In the genomic region with DNA sequence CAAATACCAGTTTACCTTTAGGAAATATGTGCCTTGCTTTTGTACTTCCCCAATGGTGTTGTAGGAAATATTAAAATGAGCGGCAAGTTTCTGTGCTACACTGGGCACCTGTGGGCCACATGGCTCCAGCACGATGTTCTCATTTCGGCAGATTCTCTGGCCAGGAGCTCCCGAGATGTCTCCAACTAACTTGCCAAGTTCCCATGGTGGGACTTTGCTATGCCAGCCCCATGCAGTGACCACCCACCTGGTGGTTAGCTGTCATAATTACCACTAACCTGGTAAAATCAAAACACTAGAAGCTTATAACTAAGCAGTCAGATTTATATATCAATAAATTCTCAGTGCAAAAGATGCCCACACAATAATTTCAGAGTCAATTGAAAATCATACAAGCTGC, we compare ENCODE assay signal across 20 mouse cellular contexts.
A peak's percentile ranks its signal among the peaks of the same experiment; 100 is the strongest.
DNase-seq lines count a peak whose midpoint lies in the region; ATAC-seq lines count a peak whose summit lies in the region.
"Had no signal": no experiment of that assay in that cellular context is flagged by ENCODE, and none has a peak within 500 bp of the region (broad histone marks: within the 10 kb centered on the region; RNA-seq: fewer than 3 reads in every experiment).

No protein-coding gene starts in this region.

- no peak for ATAC-seq in cerebellum, adult (ENCODE audit: insufficient number of reproducible peaks, low FRiP score, low TSS enrichment)
- ATAC-seq: activated CD4-positive, CD25-positive, alpha-beta regulatory T cell, adult 4 months; CD4-positive, CD25-positive, alpha-beta regulatory T cell, adult 4 months; Patski had no signal

- DNase-seq in cerebellum, postnatal 10 days, result peak; percentile 47 to 64
- DNase-seq in cerebellum, postnatal 14 days, result peak; percentile 39 to 76
- DNase-seq in cerebellum, adult 11-12 months, result no peak
- DNase-seq in cerebellum, postnatal 25 days, result peak; percentile 18 to 46
- no peak for DNase-seq in cerebellum, adult 9-10 months
- DNase-seq in cerebellum, postnatal 36 days, result peak; percentile 4 to 12
- DNase-seq in cerebellum, adult 9-11 months, result no peak
- DNase-seq: adrenal gland, adult 2 months; adrenal gland, adult 8-10 months; adrenal gland, postnatal 10 days; adrenal gland, postnatal 14 days; adrenal gland, postnatal 25 days; adrenal gland, postnatal 36 days; B cell, adult 2 months; cerebellum, adult 11 months; cerebellum, adult 18-20 months had no signal

Comparison
In these comparisons a context has a peak if more than half of its experiments do, and no peak if none do; other contexts are left out.
1. DNase-seq: peak in cerebellum, postnatal 10 days (2 of 2), cerebellum, postnatal 14 days (2 of 2), cerebellum, postnatal 25 days (2 of 2) and cerebellum, postnatal 36 days (2 of 2); none in cerebellum, adult 11-12 months (single experiment), cerebellum, adult 9-10 months (single experiment) and cerebellum, adult 9-11 months (single experiment).